Mouse (Mus musculus) lung, embryonic 14.5 days (tissue): ENCODE measurements around the gene Dusp5. TPM values are rescaled to one million over a fixed set of nuclear protein-coding genes. Genes with fewer than 3 reads are reported as not detected.
A peak's percentile ranks its signal among the peaks of the same experiment; 100 is the strongest.

Experiments
- ATAC-seq: fragments of 200-750 bp; cut with Nextera tagmentation; 2 replicates; pipeline ENCODE4 v1.8.0; 2017; ENCODE audit warnings: mild to moderate bottlenecking, moderate TSS enrichment, moderate library complexity; ENCODE audit not compliant: insufficient read depth
- DNase-seq: peaks from one replicate; pipeline ENCODE4 v3.0.0-alpha.2; 2015
- H3K27ac ChIP-seq: fragments of 300-500 bp; sonication (generic); 2 replicates; pipeline ENCODE4 v1.5.1; 2014; ENCODE audit warnings: low read depth, mild to moderate bottlenecking, moderate library complexity
- H3K27me3 ChIP-seq: fragments of 300-500 bp; sonication (generic); 2 replicates; pipeline ENCODE4 v1.6.1; 2014; ENCODE audit warnings: low read length, control low read depth; ENCODE audit not compliant: insufficient read depth
- H3K36me3 ChIP-seq: fragments of 300-500 bp; sonication (generic); 2 replicates; pipeline ENCODE4 v1.6.1; 2014; ENCODE audit warnings: control low read depth; ENCODE audit not compliant: insufficient read depth
- H3K4me1 ChIP-seq: fragments of 300-500 bp; sonication (generic); 2 replicates; pipeline ENCODE4 v1.6.1; 2014; ENCODE audit warnings: antibody characterized with exemption, control low read depth; ENCODE audit not compliant: insufficient read depth
- H3K4me2 ChIP-seq: fragments of 300-500 bp; sonication (generic); 2 replicates; pipeline ENCODE4 v1.6.1; 2014; ENCODE audit warnings: mild to moderate bottlenecking
- H3K4me3 ChIP-seq: fragments of 300-500 bp; sonication (generic); 2 replicates; pipeline ENCODE4 v1.5.1; 2014; ENCODE audit warnings: low read depth, low read length
- H3K9ac ChIP-seq: fragments of 300-500 bp; sonication (generic); 2 replicates; pipeline ENCODE4 v1.6.1; 2014
- H3K9me3 ChIP-seq: fragments of 300-500 bp; sonication (generic); 2 replicates; pipeline ENCODE4 v1.6.1; 2016; ENCODE audit warnings: low read depth, low read length, control low read depth
- CTCF ChIP-seq: IDR thresholded peaks from 2 replicates; pipeline ENCODE4 v1.5.1; 2016; ENCODE audit warnings: antibody characterized with exemption, low read depth
- WGBS: fragments of 180-500 bp; shearing (Covaris S2); extraction: QIAGEN DNeasy Blood & Tissue Kit; methylation state at CpG from one replicate; pipeline ENCODE4 v1.1.7; 2014; 5-methylcytosine and 5-hydroxymethylcytosine counted together
- polyA plus RNA-seq: library from polyadenylated mRNA; unstranded; fragments of >200 nt; fragmentation: Nextera tagmentation; extraction: Ambion mirVana; gene quantifications from 2 replicates; pipeline ENCODE4 v1.2.1, GENCODE M21; 2014

Gene Dusp5
- 7.3 and 8.9 TPM in 2 replicates for polyA plus RNA-seq

- WGBS, result under 1% methylated on average over 83 of the region's 84 CpGs
- H3K9ac ChIP-seq, result peak within 1 kb of the TSS; percentile 64
- H3K9me3 ChIP-seq, result no peaks in the 10 kb centered on the region
- H3K36me3 ChIP-seq, result no peaks in the 10 kb centered on the region
- H3K27me3 ChIP-seq, result no peaks in the 10 kb centered on the region; the same call in 1 of the 2 replicates
- peak within 1 kb of the TSS; percentile 90 for H3K4me2 ChIP-seq
- H3K4me3 ChIP-seq, result peak within 1 kb of the TSS; percentile 63
- DNase-seq (peak; percentile 99), ATAC-seq (peak; percentile 93)
- 0 out of 2 replicates have a peak, but pooled peaks have one; percentile 11 for TF ChIP-seq CTCF
- no peaks in the 10 kb centered on the region for H3K4me1 ChIP-seq
- H3K27ac ChIP-seq, result no peak within 1 kb of the TSS; the same call in 1 of the 2 replicates
These were observed at the start of gene Dusp5 for GRCm38 (mm10) chr19:53528752-53529454. TSS of gene Dusp5 (plus strand) at chr19:53529109.

GRCm38 (mm10) chr19:53479590-53479989, 49.3 kb upstream of the Dusp5 start:
- Histone ChIP-seq H3K4me2 (no peak overlapping the region), H3K4me3 (no peak overlapping the region), H3K36me3 (no peaks in the 10 kb centered on the region), H3K4me1 (0 out of 2 replicates have a peak, but pooled peaks cover 2% of the 10 kb centered on the region), H3K27ac (no peak overlapping the region), H3K9ac (no peak overlapping the region), H3K9me3 (no peaks in the 10 kb centered on the region), H3K27me3 (no peaks in the 10 kb centered on the region)
- ATAC-seq (no peak), DNase-seq (no peak)
- TF ChIP-seq CTCF, result no peak
- WGBS, result 63% methylated on average over 8 of the region's 8 CpGs

GRCm38 (mm10) chr19:53482093-53482492, 46.8 kb upstream of the Dusp5 start:
- DNase-seq (no peak), ATAC-seq (no peak)
- 70% methylated on average over 6 of the region's 6 CpGs for WGBS
- H3K4me1 ChIP-seq, result 0 out of 2 replicates have a peak, but pooled peaks cover 2% of the 10 kb centered on the region
- no peak for TF ChIP-seq CTCF
- no peaks in the 10 kb centered on the region for H3K36me3 ChIP-seq
- H3K4me2 ChIP-seq, result no peak overlapping the region
- no peak overlapping the region for H3K9ac ChIP-seq
- H3K27me3 ChIP-seq, result no peaks in the 10 kb centered on the region
- no peaks in the 10 kb centered on the region for H3K9me3 ChIP-seq
- H3K4me3 ChIP-seq, result no peak overlapping the region
- H3K27ac ChIP-seq, result no peak overlapping the region

GRCm38 (mm10) chr19:53482527-53482926, 46.4 kb upstream of the Dusp5 start:
- 58% methylated on average over 5 of the region's 5 CpGs for WGBS
- DNase-seq, result no peak
- no peak overlapping the region for H3K9ac ChIP-seq
- H3K4me3 ChIP-seq, result no peak overlapping the region
- no peak overlapping the region for H3K27ac ChIP-seq
- ATAC-seq, result peak; percentile 53; the same call in 1 of the 2 replicates
- no peaks in the 10 kb centered on the region for H3K9me3 ChIP-seq
- 0 out of 2 replicates have a peak, but pooled peaks cover 2% of the 10 kb centered on the region for H3K4me1 ChIP-seq
- H3K27me3 ChIP-seq, result no peaks in the 10 kb centered on the region
- TF ChIP-seq CTCF, result no peak
- H3K36me3 ChIP-seq, result no peaks in the 10 kb centered on the region
- H3K4me2 ChIP-seq, result no peak overlapping the region

- Histone ChIP-seq H3K4me2 (no peak overlapping the region), H3K27me3 (no peaks in the 10 kb centered on the region), H3K9me3 (no peaks in the 10 kb centered on the region), H3K9ac (no peak overlapping the region), H3K4me3 (no peak overlapping the region), H3K4me1 (0 out of 2 replicates have a peak, but pooled peaks cover 2% of the 10 kb centered on the region), H3K36me3 (no peaks in the 10 kb centered on the region), H3K27ac (no peak overlapping the region)
- ATAC-seq (no peak), DNase-seq (no peak)
- 83% methylated on average over 8 of the region's 8 CpGs for WGBS
- TF ChIP-seq CTCF, result no peak
These were observed 44.9 kb upstream of the Dusp5 start for GRCm38 (mm10) chr19:53483984-53484383.

GRCm38 (mm10) chr19:53484918-53485317, 44.0 kb upstream of the Dusp5 start:
- Histone ChIP-seq H3K4me1 (0 out of 2 replicates have a peak, but pooled peaks cover 2% of the 10 kb centered on the region), H3K9ac (no peak overlapping the region), H3K9me3 (no peaks in the 10 kb centered on the region), H3K27ac (peak overlapping the region; percentile 40; the same call in 1 of the 2 replicates), H3K4me3 (no peak overlapping the region), H3K36me3 (no peaks in the 10 kb centered on the region), H3K4me2 (no peak overlapping the region), H3K27me3 (no peaks in the 10 kb centered on the region)
- 67% methylated on average over 3 of the region's 3 CpGs for WGBS
- TF ChIP-seq CTCF, result no peak
- ATAC-seq (peak; percentile 36), DNase-seq (peak; percentile 24)

GRCm38 (mm10) chr19:53489187-53489586, 39.7 kb upstream of the Dusp5 start:
- 64% methylated on average over 12 of the region's 12 CpGs for WGBS
- DNase-seq (peak; percentile 32), ATAC-seq (no peak)
- Histone ChIP-seq H3K27ac (no peak overlapping the region), H3K9me3 (no peaks in the 10 kb centered on the region), H3K4me2 (no peak overlapping the region), H3K27me3 (no peaks in the 10 kb centered on the region), H3K4me1 (no peaks in the 10 kb centered on the region), H3K36me3 (no peaks in the 10 kb centered on the region), H3K9ac (no peak overlapping the region), H3K4me3 (no peak overlapping the region)
- no peak for TF ChIP-seq CTCF
